8 mouse cellular contexts compared by ENCODE assay signal in genomic region chrX:37191105-37191743, GRCm38 (mm10). TPM values are rescaled to one million over a fixed set of nuclear protein-coding genes. Genes with fewer than 3 reads are reported as not detected.
DNase-seq lines count a peak whose midpoint lies in the region; ATAC-seq and TF ChIP-seq lines count a peak whose summit lies in the region.

Gene Ndufa1 (minus strand): TSS chrX:37191163.
Gene Rnf113a1 (plus strand): TSS chrX:37191245.

- H3K27ac ChIP-seq in cerebellum, adult 2 months (ENCODE audit: insufficient read depth, low read length) = peak within 1 kb of the TSS; percentile 44
- H3K27ac ChIP-seq in lung, embryonic 14.5 days (ENCODE audit: low read depth) = peak within 1 kb of the TSS; percentile 75; the same call in 1 of the 2 replicates

- no peaks in the 10 kb centered on the region for H3K9me3 ChIP-seq in lung, embryonic 14.5 days (ENCODE audit: low read depth, low read length)

- H3K9ac ChIP-seq in lung, embryonic 14.5 days = peak within 1 kb of the TSS; percentile 59

- H3K4me2 ChIP-seq in lung, embryonic 14.5 days = peak within 1 kb of the TSS; percentile 65

- WGBS in cerebellum, adult 2 months = 6% methylated on average over 63 of the region's 63 CpGs
- 9% methylated on average over 63 of the region's 63 CpGs for WGBS in lung, embryonic 14.5 days

- TF ChIP-seq POLR2A in cerebellum, adult 2 months (IDR thresholded peaks at IDR 0.05; ENCODE audit: borderline replicate concordance, insufficient read depth, low read length) = peak; percentile 47; the same call in 1 of the 2 replicates

- no peaks in the 10 kb centered on the region for H3K27me3 ChIP-seq in cerebellum, adult 2 months (ENCODE audit: control insufficient read depth, insufficient read depth, low read length)
- no peaks in the 10 kb centered on the region for H3K27me3 ChIP-seq in lung, embryonic 14.5 days (ENCODE audit: insufficient read depth, low read length)

- H3K4me3 ChIP-seq in cerebellum, adult 2 months (replicated peaks; ENCODE audit: insufficient read depth, low read depth, low read length) = peak within 1 kb of the TSS; percentile 92
- H3K4me3 ChIP-seq in lung, embryonic 14.5 days (ENCODE audit: low read depth, low read length) = peak within 1 kb of the TSS; percentile 48

- ATAC-seq in hematopoietic stem cell, adult 5-6 weeks (replicated peaks in 1 of 2; ENCODE audit: insufficient read depth in 1 of 2, low FRiP score in 2 of 2, low TSS enrichment in 1 of 2, low read depth in 1 of 2, poor library complexity in 2 of 2, severe bottlenecking in 2 of 2) = peak; percentile 85 to 96
- ATAC-seq in lung, embryonic 14.5 days (ENCODE audit: insufficient read depth) = peak; percentile 89
- ATAC-seq in neutrophil, adult 5-6 weeks (ENCODE audit: extremely low read depth, insufficient number of reproducible peaks, low FRiP score, poor library complexity, severe bottlenecking) = peak; percentile 88

- H3K4me1 ChIP-seq in cerebellum, adult 2 months (ENCODE audit: control insufficient read depth, insufficient read depth, low read length) = no peaks in the 10 kb centered on the region
- H3K4me1 ChIP-seq in lung, embryonic 14.5 days (ENCODE audit: insufficient read depth) = no peaks in the 10 kb centered on the region

- no peaks in the 10 kb centered on the region for H3K36me3 ChIP-seq in lung, embryonic 14.5 days (ENCODE audit: insufficient read depth)

- DNase-seq in MEL-GATA-1-ER (ENCODE audit: extremely low read depth, low read depth) = peak; percentile 48
- peak; percentile 89 to 90 for DNase-seq in cerebellum, adult 2 months
- DNase-seq in forelimb bud, embryonic 11.5 days (ENCODE audit: low read depth, low spot score) = peak; percentile 57
- peak; percentile 68 to 71 for DNase-seq in layer of hippocampus, adult 8-10 months (ENCODE audit: low spot score in 2 of 2)
- peak; percentile 86 for DNase-seq in lung, embryonic 14.5 days
- peak; percentile 87 for DNase-seq in testis, postnatal 14 days (ENCODE audit: low spot score)

- no peak for TF ChIP-seq CTCF in cerebellum, adult 2 months (IDR thresholded peaks at IDR 0.05; ENCODE audit: borderline replicate concordance, insufficient read depth, low read depth, low read length)
- TF ChIP-seq CTCF in lung, embryonic 14.5 days (IDR thresholded peaks at IDR 0.05; ENCODE audit: low read depth) = no peak

RNA-seq across cellular contexts. Expression of gene Ndufa1, which starts in this region (rescaled TPM):
- polyA plus RNA-seq in cerebellum, adult 2 months (2012; rRNA removed) = 567 TPM in 2 replicates
- 40.3 and 70.0 TPM in 2 replicates for total RNA-seq in hematopoietic stem cell, adult 5-6 weeks (2017)
- 100 to 1,000 TPM; 161 to 234 (median 206) TPM for total RNA-seq in layer of hippocampus, adult 8-10 months (2022)
- polyA plus RNA-seq in lung, embryonic 14.5 days (2014; fragmentation: Nextera tagmentation; extraction: Ambion mirVana) = 387 and 422 TPM in 2 replicates
- 42.2 and 70.6 TPM in 2 replicates for total RNA-seq in neutrophil, adult 5-6 weeks (2017)

RNA-seq across cellular contexts. Expression of gene Rnf113a1, which starts in this region (rescaled TPM):
- 8.3 and 9.5 TPM in 2 replicates for polyA plus RNA-seq in cerebellum, adult 2 months (2012; rRNA removed)
- 1.0 and 1.9 TPM in 2 replicates for total RNA-seq in hematopoietic stem cell, adult 5-6 weeks (2017)
- total RNA-seq in layer of hippocampus, adult 8-10 months (2022) = 10 to 100 TPM in 1 of 4 experiments, 1 to 10 TPM in 3; 7.1 to 10.1 (median 7.9) TPM
- 9.2 and 11.0 TPM in 2 replicates for polyA plus RNA-seq in lung, embryonic 14.5 days (2014; fragmentation: Nextera tagmentation; extraction: Ambion mirVana)
- 3.3 and 4.4 TPM in 2 replicates for total RNA-seq in neutrophil, adult 5-6 weeks (2017)

Comparison
In these comparisons a context has a peak if more than half of its experiments do, and no peak if none do; other contexts are left out.
1. Peak in every context shown above with its lines: DNase-seq, ATAC-seq, H3K4me3 ChIP-seq and H3K27ac ChIP-seq.